Mouse (Mus musculus) gastrocnemius, postnatal 4 days (tissue): ENCODE measurements around the gene Tmbim7. TPM values are rescaled to one million over a fixed set of nuclear protein-coding genes. Genes with fewer than 3 reads are reported as not detected.
A peak's percentile ranks its signal among the peaks of the same experiment; 100 is the strongest.
"Not testable (repeated sequence)": the region's sequence is repeated elsewhere in the genome, so short reads cannot be mapped to it uniquely, and the experiment has no call there.

Source experiments
- DNase-seq, 2 experiments: peaks; one replicate each; pipeline ENCODE4 v3.0.0; 2021 to 2022; ENCODE audit warnings: low spot score in 2 of 2, mixed read lengths in 2 of 2
- long read RNA-seq, 2 experiments: library from polyadenylated mRNA; stranded (forward); transcript quantifications; one replicate each; pipeline ENCODE4 v2.0.0; 2021
- total RNA-seq, 2 experiments: library from RNA; stranded (reverse); gene quantifications; 2 replicates each; pipeline ENCODE4 v1.2.3; 2021

Tmbim7 gene
- total RNA-seq: not detected
- long read RNA-seq, experiment 1: 0 reads
- long read RNA-seq, experiment 2: 0 reads

DNA sequence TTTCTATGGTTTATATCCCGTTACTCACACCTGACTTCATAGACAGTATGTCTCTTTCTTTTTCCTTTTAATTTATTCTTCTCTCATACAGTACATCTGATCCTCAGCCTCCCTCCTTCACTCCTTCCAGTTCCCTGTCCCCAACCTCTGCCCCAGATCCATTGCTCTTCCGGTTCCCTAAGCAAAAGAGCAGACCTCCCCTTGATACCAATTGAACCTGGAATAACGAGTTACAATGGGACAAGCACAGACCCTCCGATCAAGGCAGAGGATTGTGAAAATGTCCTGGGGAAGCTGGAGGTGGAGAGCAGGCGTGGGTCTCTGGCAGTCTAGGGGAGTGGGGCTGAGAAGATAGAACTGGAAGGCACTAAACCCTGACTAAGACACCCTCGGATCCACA lies at the start of gene Tmbim7:
TSS of gene Tmbim7 (plus strand) at position 301 of the 400 bp plus-strand sequence.
- DNase-seq: no peak

DNA sequence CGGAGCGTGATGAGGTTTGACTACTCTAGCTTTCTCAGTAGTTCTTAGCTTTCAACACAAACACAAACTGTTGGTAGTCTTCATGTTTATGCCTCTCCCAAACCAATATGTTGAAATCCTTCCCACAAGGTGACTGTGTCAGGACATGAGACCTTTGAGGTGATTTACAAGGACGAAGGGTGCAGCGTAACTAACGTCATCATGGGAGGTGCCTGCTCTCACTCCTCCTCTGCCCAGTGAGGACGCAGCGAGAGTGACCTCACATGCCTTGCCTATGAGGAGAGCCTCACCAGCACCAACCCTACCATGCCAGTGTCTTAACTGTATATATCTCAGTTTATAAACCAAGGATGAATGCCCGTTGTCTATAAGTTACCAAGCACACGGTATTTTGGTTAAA lies 43.9 kb upstream of the Tmbim7 start:
- no peak for DNase-seq

DNA sequence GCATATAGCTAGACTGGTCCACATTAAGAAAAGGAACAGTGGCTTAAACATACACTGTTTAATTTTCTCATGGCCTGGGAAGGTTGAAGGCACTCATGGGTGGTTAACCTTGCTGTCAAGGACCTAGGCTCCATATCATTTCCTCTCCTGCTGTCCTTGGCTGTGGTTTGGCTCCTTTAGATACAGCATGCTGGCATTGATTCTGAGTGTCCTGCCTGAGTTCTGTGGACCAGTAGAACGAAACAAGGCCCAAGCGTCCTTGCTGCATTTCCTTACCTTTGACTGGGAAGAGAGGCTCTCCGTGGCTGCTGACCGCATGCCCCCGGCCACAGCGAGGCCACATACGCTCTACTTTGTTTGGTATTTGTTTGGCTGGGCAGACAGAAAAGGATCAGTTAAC lies 41.7 kb upstream of the Tmbim7 start:
- DNase-seq: no peak

DNA sequence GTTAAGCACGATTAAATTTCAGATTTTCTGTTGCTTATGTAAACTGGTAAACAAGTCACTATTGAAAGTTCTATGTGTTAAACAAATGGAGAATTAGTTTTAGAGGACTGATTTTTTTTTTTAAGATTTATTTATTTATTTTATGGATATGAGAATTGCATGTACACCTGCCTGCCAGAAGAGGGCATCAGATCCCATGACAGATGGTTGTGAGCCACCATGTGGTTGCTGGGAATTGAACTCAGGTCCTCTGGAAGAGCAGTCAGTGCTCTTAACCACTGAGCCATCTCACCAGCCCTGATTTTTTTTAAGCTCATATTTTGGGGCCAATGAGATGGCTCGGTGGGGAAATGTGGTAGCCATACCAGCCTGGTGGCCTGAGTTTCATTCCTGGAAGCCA lies 39.1 kb upstream of the Tmbim7 start:
- not testable (repeated sequence) for DNase-seq

DNA sequence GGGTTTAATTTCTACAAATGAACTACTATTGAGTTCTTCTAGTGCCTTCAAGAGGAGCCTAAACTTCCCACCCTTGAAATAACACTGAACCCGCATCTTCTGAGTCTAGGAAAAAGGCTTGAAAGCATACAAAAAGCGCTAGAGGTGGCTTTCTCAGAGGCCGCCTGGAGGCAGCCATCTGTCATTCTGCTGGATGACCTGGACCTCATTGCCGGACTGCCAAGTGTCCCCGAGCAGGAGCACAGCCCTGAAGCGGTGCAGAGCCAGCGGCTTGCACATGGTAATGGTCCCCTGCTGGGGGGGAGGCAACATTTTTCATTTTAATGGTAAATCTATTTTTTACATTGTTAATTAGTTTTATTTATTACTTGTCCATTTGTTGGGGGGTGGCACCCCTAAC lies 30.5 kb upstream of the Tmbim7 start:
- no peak for DNase-seq

DNA sequence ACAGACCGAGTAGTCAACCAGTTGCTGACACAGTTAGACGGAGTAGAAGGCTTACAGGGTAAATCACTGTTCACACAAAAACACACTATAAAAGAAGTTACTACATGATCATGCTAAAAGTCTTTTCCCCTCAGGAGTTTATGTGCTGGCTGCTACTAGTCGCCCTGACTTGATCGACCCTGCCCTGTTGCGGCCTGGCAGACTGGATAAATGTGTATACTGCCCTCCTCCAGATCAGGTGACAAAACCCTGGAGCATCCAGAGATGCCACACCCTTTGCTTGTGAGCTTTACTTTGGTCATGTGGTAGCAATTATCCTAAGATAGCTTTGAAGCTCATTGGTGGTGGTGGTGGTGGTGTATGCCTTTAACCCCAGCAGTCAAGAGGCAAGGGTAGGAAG lies 20.9 kb upstream of the Tmbim7 start:
- no peak for DNase-seq

GRCm38 (mm10) chr5:3631512-3632271 lies 19.3 kb upstream of the Tmbim7 start:
- DNase-seq: no peak

DNA sequence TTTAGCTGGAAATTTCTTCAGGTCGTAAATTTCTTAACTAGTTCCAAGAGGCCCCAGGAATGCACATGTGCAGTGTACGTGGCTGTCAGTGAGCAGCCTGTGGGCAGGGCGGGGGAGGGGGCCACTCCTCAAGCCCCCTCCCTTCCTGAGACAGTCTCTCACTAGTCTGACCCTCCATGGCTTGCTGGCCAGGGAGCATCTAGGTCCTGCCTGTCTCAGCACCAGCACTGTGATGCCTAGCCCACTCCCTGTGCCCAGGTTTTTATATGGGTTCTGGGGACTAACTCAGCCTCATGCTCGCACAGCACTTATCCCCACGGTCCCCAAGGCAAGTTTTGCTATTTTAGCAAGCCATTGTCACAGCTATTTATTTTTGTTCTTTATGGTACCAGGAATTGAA lies 18.7 kb upstream of the Tmbim7 start:
- DNase-seq: no peak

GRCm38 (mm10) chr5:3633315-3633714 lies 17.7 kb upstream of the Tmbim7 start:
- no peak for DNase-seq

- DNase-seq: no peak
Observed at GRCm38 (mm10) chr5:3633951-3634350, 17.0 kb upstream of the Tmbim7 start.

GRCm38 (mm10) chr5:3635286-3635685 lies 15.7 kb upstream of the Tmbim7 start:
- DNase-seq: no peak

DNA sequence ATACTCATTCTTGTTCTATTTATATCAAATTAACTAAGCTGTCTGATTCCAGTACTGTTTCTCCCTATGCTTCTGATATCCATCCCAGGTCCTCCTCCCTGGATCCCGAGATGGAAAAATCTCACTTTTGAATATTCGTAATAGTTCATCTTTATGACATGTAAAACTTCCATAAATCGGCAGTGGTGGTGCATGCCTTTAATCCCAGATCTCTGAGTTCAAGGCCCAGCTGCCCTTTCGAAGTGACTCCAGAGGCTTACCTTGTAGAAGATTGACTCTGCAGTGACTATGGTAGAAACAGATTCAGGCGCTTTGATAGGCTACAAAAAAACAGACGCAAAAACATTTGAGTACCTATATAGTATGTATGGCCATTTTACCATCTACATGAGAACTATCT lies 6.4 kb upstream of the Tmbim7 start:
- DNase-seq: no peak

GRCm38 (mm10) chr5:3645326-3645725 lies 5.7 kb upstream of the Tmbim7 start:
- no peak for DNase-seq

GRCm38 (mm10) chr5:3646539-3646938 lies 4.4 kb upstream of the Tmbim7 start:
- DNase-seq: no peak

DNA sequence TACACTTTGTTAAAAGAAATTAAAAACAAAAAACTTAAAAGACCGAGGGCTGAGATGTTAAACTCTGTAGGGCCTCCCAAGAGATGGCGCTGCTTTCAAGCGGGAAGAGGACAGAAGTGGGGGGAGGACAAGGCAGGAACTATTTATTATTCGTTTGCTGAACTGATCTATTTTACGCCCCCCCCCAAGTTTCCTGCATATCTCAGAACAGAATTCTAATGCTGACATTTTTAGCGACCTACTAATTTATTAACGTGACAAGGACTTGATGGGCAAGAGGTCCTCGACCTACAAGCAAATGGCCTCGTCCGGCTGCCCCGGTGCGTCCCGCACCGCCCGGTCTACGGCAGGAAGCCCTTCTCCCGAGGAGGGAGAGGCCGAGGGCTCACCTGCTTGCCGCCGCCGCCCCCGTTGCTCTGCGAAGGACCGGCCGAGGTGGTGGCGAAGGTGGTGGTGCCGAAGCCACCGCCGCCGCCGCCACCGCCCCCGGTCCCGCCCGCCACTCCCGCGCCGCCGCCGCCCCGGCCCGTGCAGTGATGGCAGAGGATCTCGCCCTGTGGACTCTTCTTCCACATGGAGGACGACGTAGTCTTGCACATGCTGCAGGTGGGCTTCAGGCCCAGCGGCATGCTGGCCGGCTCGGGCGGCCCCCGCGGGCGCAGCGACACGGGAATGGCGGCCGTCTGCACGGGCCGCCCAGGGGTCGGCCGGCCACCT lies 3.8 kb upstream of the Tmbim7 start:
- DNase-seq: peak in 1 of 2 experiments; percentile 38

DNA sequence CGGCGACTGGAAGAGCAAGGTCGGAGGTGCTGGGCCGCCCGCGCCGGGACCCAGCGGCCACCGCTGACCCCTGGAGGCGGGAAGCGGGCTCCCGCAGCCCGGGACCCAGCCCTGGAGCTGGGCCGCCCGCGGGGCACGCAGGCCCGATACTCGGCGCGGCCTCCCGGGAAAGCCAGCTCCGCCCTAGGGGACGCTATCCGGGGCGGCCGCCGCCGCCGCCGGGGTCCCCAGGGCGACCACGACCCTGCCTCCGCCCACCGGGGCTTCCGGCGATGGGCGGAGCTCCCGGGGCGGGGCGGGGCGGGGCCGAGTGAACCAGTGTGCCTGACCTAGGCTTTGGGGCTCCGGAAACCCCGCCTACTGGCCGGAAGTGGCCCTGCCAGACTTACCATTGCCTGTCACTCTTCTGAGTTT lies 3.3 kb upstream of the Tmbim7 start:
- peak; percentile 51 to 84 for DNase-seq

DNA sequence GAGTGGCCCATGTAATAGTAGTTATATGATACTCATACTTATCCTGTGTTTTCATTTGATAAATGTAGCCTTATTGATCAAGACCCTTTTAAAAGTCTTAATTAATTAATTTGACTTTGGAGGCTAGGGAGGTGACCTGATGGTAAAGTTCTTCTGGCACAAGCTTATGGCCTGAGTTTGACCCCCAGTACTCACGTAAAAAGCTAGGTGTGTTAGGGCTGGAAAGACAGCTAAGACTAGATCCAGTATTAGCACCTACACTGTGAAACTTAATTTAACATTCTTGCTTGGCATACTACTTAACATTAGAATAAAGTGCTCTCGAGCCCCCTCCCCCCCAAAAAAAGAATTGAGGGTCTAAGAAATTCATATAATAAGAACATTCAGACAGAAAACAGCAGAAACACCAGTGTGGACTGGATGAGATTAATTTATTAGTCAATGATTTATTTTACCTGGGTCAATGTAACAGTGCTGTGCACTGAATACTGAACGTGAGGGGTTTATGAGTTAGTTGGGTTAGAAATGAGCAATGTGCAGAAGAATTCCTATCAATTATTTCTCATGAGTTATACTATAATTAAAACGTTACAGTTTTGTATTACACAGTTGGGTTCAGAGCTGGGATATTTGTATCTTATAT lies 2.7 kb upstream of the Tmbim7 start:
- no peak for DNase-seq

GRCm38 (mm10) chr5:3648849-3649210 lies 2.2 kb upstream of the Tmbim7 start:
- DNase-seq: no peak

- DNase-seq: no peak
Observed at GRCm38 (mm10) chr5:3651621-3652020, 640 bp downstream of the Tmbim7 start.

GRCm38 (mm10) chr5:3652903-3653575 lies 2.1 kb downstream of the Tmbim7 start:
- not testable (repeated sequence) for DNase-seq

DNA sequence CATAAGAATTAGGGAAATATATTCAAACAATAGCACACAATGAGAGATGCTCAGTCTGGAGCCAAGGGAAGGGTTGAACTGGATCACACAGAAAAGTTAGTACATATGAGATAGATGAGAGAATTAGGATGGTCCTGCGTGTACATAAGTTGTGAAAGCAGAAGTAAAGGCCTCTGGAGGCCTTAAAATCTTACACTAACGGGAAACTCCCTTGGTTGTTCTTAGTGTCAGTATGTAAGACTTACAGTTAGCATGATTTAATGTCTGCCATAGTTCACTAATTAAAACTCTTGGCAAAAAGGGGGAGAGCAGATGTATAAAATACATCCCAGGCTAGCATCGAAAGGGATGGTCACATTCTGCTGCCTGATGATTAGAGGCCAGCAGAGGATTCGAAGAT lies 2.8 kb downstream of the Tmbim7 start:
- DNase-seq: no peak

- no peak for DNase-seq
Observed at GRCm38 (mm10) chr5:3657085-3657484, 6.1 kb downstream of the Tmbim7 start, which contains the start of gene Gatad1. Gene Gatad1 (minus strand): TSS chr5:3657185.
